Mouse (Mus musculus) brown adipose tissue, adult 24 weeks (tissue): Measurements from ENCODE around the gene Zfp113. TPM values are rescaled to one million over a fixed set of nuclear protein-coding genes. Genes with fewer than 3 reads are reported as not detected.

ENCODE experiments used
- H3K27ac ChIP-seq: fragments of 200-500 bp; replicated peaks from 2 replicates; pipeline ENCODE4 v1.5.1; 2012; ENCODE audit warnings: low read depth, mild to moderate bottlenecking, low read length
- H3K4me1 ChIP-seq: fragments of 200-500 bp; 2 replicates; pipeline ENCODE4 v1.6.1; 2012; ENCODE audit warnings: low read length, mixed read lengths; ENCODE audit not compliant: control insufficient read depth, insufficient read depth, insufficient read length
- H3K4me3 ChIP-seq: fragments of 200-500 bp; 2 replicates; pipeline ENCODE4 v1.5.1; 2012; ENCODE audit warnings: low read depth, mild to moderate bottlenecking, low read length, moderate library complexity; ENCODE audit not compliant: insufficient read depth
- polyA plus RNA-seq: library from polyadenylated mRNA; stranded (reverse); fragments of >200 nt; gene quantifications from 2 replicates; pipeline ENCODE4 v1.2.4, GENCODE M21; 2012; ENCODE audit not compliant: missing spikeins, insufficient read depth, insufficient read length

Zfp113 gene
- polyA plus RNA-seq, result 6.6 and 6.8 TPM in 2 replicates

DNA sequence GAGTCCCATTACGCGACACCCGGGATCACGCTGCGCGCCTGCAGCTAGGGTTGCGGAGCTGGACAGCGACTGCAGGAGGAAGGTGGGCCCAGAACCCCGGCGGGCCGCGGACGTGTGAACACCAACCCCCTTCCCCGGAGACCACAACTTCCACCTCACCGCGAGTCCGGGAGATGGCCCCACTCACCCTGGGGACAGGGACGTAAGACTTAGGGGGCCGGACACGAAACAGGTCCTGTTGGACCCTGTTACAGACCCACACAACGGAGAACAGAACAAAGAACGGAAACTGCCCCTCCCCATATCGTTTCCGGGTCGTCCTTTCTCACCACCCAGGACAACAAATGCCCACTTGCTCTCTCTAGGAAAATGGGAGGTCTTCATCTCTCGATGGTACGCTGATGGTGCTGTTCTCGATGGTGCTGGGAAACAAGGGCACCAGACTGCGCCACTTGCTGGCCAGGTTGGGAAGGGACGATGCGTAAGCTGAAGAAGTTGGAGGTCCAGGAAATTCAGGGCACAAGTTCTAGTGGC, at the start of gene Zfp113:
Gene Zfp113, minus strand, starts transcription at position 302 of the 534 bp plus-strand sequence.
- Histone ChIP-seq H3K27ac (peak within 1 kb of the TSS; percentile 92), H3K4me3 (peak within 1 kb of the TSS; percentile 97)

GRCm38 (mm10) chr5:138202086-138202485, 46.5 kb upstream of the Zfp113 start:
- H3K4me3 ChIP-seq, result no peak overlapping the region

More for the DNA sequence above, at the start of gene Zfp113:
- no peaks in the 10 kb centered on the region for H3K4me1 ChIP-seq

DNA sequence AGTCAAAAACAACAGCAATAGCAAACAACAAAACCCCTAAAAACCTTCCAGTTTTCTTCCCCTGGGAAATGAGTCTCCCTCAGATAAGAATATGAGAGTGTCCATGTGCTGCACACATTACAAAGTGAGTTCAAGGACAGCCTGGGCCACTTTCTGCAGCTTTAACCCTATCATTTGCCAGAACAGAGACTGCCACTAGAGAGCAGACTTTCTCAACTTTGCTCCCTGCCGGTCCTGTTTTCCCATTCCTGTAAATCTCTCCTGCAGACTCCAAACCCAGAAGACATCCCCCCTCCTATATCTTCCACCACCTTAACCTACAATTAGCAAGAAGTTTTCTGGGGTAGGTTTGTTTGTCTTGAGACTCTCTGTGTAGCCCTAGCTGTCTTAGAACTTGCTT, 44.0 kb upstream of the Zfp113 start:
- H3K4me3 ChIP-seq, result no peak overlapping the region
- H3K27ac ChIP-seq, result no peak overlapping the region
- H3K4me1 ChIP-seq, result no peaks in the 10 kb centered on the region

More at GRCm38 (mm10) chr5:138202086-138202485, 46.5 kb upstream of the Zfp113 start:
- Histone ChIP-seq H3K27ac (no peak overlapping the region), H3K4me1 (no peaks in the 10 kb centered on the region)

DNA sequence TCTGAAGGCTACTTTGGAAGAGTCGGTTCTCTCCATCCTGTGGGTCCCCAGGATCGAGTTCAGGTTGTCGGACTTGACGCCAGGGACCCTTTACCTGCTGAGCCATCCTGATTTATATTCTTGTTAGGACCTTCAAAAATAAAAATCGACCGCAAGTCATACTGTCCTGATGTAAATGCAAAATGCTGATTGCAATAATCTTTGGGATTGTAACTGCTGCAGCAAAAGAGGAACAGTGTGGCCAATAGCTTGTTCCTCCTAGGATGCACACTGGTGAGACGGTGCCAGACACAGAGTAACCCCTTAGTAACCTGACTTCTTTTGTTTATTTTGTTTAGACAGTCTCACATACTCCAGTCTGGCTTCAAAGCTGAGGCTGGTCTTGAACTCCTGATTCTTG, 39.9 kb upstream of the Zfp113 start:
- H3K4me3 ChIP-seq, result peak overlapping the region; percentile 70
- H3K27ac ChIP-seq, result 0 out of 2 replicates have a peak overlapping the region, but pooled peaks have one; percentile 55
- no peaks in the 10 kb centered on the region for H3K4me1 ChIP-seq

DNA sequence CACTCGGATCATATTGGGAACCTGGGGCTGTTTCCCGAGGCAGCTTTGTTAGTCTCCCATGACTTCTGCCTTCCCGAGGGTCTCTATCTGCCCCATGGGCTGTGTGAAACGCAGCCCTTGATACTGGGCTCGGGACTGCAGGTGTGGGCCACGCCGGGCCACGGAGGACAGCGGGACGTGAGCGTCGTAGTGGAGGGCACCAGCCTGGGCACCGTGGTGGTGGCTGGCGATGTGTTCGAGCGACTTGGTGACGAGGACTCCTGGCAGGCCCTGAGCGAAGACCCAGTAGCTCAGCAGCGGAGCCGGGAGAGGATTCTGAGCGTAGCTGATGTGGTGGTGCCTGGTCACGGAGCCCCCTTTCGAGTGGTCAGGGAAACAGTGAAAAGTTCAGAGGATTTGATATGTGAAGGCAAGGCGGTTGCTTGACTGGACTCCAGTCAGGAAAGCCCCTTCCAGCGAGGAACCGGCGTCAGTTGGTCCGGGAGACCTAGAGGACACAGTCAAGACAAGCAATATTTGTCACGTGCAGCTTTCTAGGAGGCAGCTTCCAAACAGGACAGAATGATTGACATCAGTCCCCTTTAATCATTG, 39.3 kb upstream of the Zfp113 start:
- Histone ChIP-seq H3K27ac (peak overlapping the region; percentile 55), H3K4me1 (no peaks in the 10 kb centered on the region), H3K4me3 (peak overlapping the region; percentile 70)

DNA sequence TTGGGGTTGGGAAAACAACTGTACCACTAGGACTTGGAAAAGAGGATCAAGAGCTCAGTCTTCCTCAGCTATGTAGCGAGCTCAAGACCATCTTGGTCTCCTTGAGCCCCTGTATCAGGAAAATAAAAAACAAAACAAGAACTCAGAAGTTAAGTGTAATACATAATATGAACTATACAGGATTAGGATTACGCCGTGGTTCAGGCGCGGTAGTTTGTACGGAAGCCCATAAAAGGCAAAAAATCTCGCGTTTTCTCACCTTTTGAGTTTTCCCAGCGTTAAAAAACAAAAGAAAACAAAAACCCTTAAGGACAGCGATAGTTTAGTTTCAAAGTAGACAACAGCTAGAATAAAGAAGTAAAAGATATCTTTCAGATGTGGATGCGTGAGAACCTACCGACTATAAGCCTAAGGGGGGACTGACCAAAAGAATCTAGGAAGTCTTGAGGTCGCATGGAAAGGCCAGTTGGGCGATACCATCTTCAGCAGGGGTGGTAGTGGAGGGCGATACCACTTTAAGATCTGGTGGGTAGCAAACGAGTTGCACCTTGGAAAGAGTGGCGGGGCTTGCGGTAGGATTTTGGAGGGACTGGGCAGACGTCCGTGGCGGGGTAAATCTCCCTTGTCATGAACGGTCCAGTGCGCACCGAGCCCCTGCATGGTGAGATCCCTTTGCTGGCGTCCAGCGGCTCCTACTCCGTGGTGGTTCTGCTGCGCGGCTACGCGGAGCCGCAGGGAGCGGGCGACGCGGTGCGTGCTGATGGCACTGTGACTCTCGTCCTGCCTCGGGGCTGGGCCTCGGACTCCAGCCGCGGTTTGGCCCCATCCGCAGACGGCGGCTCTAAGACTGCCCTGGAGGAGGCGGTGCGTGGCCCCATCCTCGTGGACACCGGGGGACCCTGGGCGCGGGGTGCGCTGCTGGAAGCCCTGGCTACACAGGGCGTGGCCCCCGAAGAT, 38.5 kb upstream of the Zfp113 start, which contains the start of gene Mblac1:
Gene Mblac1, plus strand, starts transcription at position 544 of the 957 bp plus-strand sequence.
- no peaks in the 10 kb centered on the region for H3K4me1 ChIP-seq
- H3K27ac ChIP-seq, result peak within 1 kb of the TSS; percentile 55
- peak within 1 kb of the TSS; percentile 70 for H3K4me3 ChIP-seq

DNA sequence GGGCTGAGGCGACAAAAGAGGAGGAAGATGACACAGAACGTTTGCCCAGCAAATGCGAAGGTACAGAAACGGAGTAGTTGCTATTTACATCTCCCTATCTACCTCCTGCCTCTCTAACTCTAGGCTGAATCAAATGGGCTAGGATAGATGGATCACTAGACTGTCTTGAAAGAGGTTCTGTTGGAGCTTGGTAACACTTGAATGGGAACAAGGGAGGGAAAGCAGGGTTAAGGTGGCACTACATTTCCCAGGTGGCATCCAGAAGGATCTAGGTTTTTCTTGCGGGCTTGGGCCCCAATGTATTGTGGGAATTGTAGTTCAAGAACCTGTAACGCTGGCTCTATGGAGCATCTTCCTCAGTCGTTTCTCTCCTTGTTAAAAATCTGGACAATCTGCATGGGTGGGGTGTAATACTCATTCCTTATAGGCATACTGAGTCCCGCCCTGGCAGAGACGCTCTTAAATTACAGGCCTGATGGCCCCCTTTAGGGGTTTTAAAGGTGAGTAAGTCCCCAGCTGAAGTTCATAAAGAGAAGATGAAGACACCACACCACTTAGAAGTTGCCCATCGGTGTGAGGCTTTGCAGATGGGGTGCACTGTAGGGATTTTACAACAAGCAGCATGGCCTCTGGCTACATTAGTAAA, 32.2 kb upstream of the Zfp113 start:
- Histone ChIP-seq H3K4me3 (peak overlapping the region; percentile 82), H3K27ac (peak overlapping the region; percentile 92), H3K4me1 (no peaks in the 10 kb centered on the region)

- H3K4me3 ChIP-seq, result peak within 1 kb of the TSS; percentile 94
- peak within 1 kb of the TSS; percentile 92 for H3K27ac ChIP-seq
- H3K4me1 ChIP-seq, result no peaks in the 10 kb centered on the region
Observed at GRCm38 (mm10) chr5:138186950-138187638, 31.6 kb upstream of the Zfp113 start, which contains the start of the genes Taf6 and Cnpy4. Gene Taf6, minus strand, starts transcription at chr5:138187451. Gene Cnpy4, plus strand, starts transcription at chr5:138187485.

DNA sequence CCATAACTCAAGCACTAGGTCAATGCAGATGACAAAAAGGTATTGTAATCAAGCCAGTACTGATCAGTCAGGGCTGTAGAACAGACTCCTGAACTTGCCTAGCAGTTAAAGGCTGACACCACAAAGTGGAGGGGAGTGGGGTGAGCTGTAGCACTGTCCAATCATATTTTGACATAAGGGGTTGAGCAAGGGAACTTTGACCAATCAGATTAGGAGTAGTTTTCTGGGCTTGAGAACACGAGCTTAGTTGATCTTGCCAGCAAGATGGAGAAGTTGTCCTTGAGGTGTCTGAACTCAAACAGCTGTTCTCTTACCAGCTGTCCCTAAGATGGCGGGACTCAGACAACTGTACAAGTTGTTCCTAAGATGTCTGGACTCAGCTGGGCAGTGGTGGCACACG, 17.7 kb upstream of the Zfp113 start:
- Histone ChIP-seq H3K27ac (no peak overlapping the region), H3K4me3 (no peak overlapping the region), H3K4me1 (peaks cover 3% of the 10 kb centered on the region; the same call in 1 of the 2 replicates)

- peaks cover 3% of the 10 kb centered on the region; the same call in 1 of the 2 replicates for H3K4me1 ChIP-seq
- peak within 1 kb of the TSS; percentile 90 for H3K27ac ChIP-seq
- peak within 1 kb of the TSS; percentile 82 for H3K4me3 ChIP-seq
Observed at GRCm38 (mm10) chr5:138171695-138172491, 16.3 kb upstream of the Zfp113 start, which contains the start of the genes Ap4m1 and Mcm7. Gene Ap4m1, plus strand, starts transcription at chr5:138172002. Gene Mcm7, minus strand, starts transcription at chr5:138172422.

- H3K27ac ChIP-seq, result peak overlapping the region; percentile 90
- peaks cover 3% of the 10 kb centered on the region; the same call in 1 of the 2 replicates for H3K4me1 ChIP-seq
- H3K4me3 ChIP-seq, result peak overlapping the region; percentile 78
Observed at GRCm38 (mm10) chr5:138170936-138171561, 15.5 kb upstream of the Zfp113 start.

DNA sequence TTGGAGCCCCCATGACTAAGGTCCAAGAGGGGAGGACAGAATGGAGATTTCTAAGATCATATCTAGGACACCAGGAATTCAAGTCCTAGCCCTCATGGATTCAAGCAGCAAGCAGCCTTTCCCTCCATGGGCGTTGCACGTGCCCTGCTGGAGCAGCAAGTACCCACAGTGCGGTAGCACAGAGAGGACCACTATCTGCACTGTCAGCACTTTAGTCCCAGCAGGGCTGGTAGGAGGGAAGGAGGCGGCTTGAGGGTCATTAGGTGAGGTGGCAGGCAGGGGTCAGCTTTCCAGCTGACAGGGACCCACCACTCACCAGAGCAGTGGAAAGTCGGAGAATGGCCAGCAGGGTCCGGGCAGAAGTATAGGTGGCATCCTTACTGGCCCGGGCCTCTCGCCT, 10.1 kb upstream of the Zfp113 start:
- H3K4me1 ChIP-seq, result peaks cover 2% of the 10 kb centered on the region; the same call in 1 of the 2 replicates
- H3K27ac ChIP-seq, result no peak overlapping the region
- no peak overlapping the region for H3K4me3 ChIP-seq

DNA sequence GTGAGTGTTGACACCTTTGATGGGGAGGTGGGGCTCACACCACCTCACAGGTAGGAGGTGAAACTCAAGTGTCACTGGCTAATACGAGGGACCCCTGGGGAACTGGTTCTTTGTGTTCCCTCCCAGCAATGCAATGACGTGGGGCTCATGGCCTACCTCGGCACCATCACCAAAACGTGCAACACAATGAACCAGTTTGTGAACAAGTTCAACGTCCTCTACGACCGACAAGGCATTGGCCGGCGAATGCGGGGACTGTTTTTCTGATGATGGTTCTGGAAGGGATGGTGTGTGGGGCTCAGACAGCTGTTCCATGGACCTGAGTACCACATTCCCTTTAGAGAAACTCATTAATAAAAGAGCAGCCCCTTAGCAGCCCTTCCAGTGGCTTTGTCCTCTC, 8.1 kb upstream of the Zfp113 start:
- Histone ChIP-seq H3K27ac (no peak overlapping the region), H3K4me3 (no peak overlapping the region)

More for the DNA sequence above, 8.1 kb upstream of the Zfp113 start:
- H3K4me1 ChIP-seq, result peaks cover 2% of the 10 kb centered on the region; the same call in 1 of the 2 replicates
